Mouse (Mus musculus) liver, embryonic 14.5 days (tissue): Measurements from ENCODE around the gene Mfsd4b3. TPM values are rescaled to one million over a fixed set of nuclear protein-coding genes. Genes with fewer than 3 reads are reported as not detected.
"Not testable (repeated sequence)": the region's sequence is repeated elsewhere in the genome, so short reads cannot be mapped to it uniquely, and the experiment has no call there.

Experiments
- ATAC-seq: fragments of 200-750 bp; cut with Nextera tagmentation; 2 replicates; pipeline ENCODE4 v1.8.0; 2017; ENCODE audit warnings: moderate number of reproducible peaks, mild to moderate bottlenecking, moderate library complexity; ENCODE audit not compliant: insufficient read depth
- DNase-seq, 3 experiments: peaks; one replicate each; pipeline ENCODE4 v3.0.0-alpha.2; 2012 to 2013; ENCODE audit warnings: low read depth in 3 of 3, low spot score in 3 of 3
- H3K27ac ChIP-seq: fragments of 300-500 bp; sonication (generic); 2 replicates; pipeline ENCODE4 v1.5.1; 2014; ENCODE audit warnings: moderate library complexity, mild to moderate bottlenecking, control low read depth, inconsistent platforms
- H3K27me3 ChIP-seq: fragments of 300-500 bp; sonication (generic); 2 replicates; pipeline ENCODE4 v1.6.1; 2014; ENCODE audit warnings: mild to moderate bottlenecking, low read length, moderate library complexity; ENCODE audit not compliant: control insufficient read depth, insufficient read depth
- H3K36me3 ChIP-seq: fragments of 300-500 bp; sonication (generic); replicated peaks from 2 replicates; pipeline ENCODE4 v1.6.1; 2014; ENCODE audit warnings: low read depth; ENCODE audit not compliant: control insufficient read depth, insufficient read depth
- H3K4me1 ChIP-seq, 2 experiments: fragments of 200-500 bp in 1 of 2; fragments of 300-500 bp in 1 of 2; sonication (generic) in 1 of 2; replicated peaks; 2 replicates each; pipeline ENCODE4 v1.6.1; 2012 to 2014; ENCODE audit warnings: antibody characterized with exemption in 1 of 2, inconsistent platforms in 1 of 2, low read length in 1 of 2; ENCODE audit not compliant: control insufficient read depth in 2 of 2, insufficient read depth in 2 of 2
- H3K4me2 ChIP-seq: fragments of 300-500 bp; sonication (generic); 2 replicates; pipeline ENCODE4 v1.6.1; 2014; ENCODE audit warnings: low read depth, mild to moderate bottlenecking, control low read depth, moderate library complexity
- H3K4me3 ChIP-seq, 2 experiments: fragments of 200-500 bp in 1 of 2; fragments of 300-500 bp in 1 of 2; sonication (generic) in 1 of 2; 2 replicates each; pipeline ENCODE4 v1.5.1; 2012 to 2014; ENCODE audit warnings: low read depth in 2 of 2, low read length in 2 of 2, mild to moderate bottlenecking in 2 of 2, control low read depth in 1 of 2, inconsistent platforms in 1 of 2, moderate library complexity in 1 of 2; ENCODE audit not compliant: insufficient read depth in 1 of 2
- H3K9ac ChIP-seq: fragments of 300-500 bp; sonication (generic); replicated peaks from 2 replicates; pipeline ENCODE4 v1.6.1; 2014; ENCODE audit warnings: mild to moderate bottlenecking, control low read depth, moderate library complexity
- H3K9me3 ChIP-seq: fragments of 300-500 bp; sonication (generic); 2 replicates; pipeline ENCODE4 v1.6.1; 2016; ENCODE audit warnings: low read length, mixed read lengths; ENCODE audit not compliant: control insufficient read depth
- CTCF ChIP-seq: IDR thresholded peaks from 2 replicates; pipeline ENCODE4 v1.5.1; 2016; ENCODE audit warnings: antibody characterized with exemption, low read depth, control low read depth
- EP300 ChIP-seq: IDR thresholded peaks from 2 replicates; pipeline ENCODE4 v1.6.1; 2016; ENCODE audit warnings: antibody characterized with exemption, low read depth
- WGBS: fragments of 180-500 bp; shearing (Covaris S2); extraction: QIAGEN DNeasy Blood & Tissue Kit; methylation state at CpG from one replicate; pipeline ENCODE4 v1.1.7; 2014; ENCODE audit not compliant: insufficient replicate concordance; 5-methylcytosine and 5-hydroxymethylcytosine counted together
- polyA plus RNA-seq, 2 experiments: library from polyadenylated mRNA; depleted of rRNA in 1 of 2; stranded (reverse) in 1 of 2; unstranded in 1 of 2; fragments of >200 nt; fragmentation: Nextera tagmentation in 1 of 2; extraction: Ambion mirVana in 1 of 2; gene quantifications; 2 replicates each; pipeline versions ENCODE4 v1.2.1 to v1.2.3; 2012 to 2014

Gene Mfsd4b3
- polyA plus RNA-seq, 2 experiments = 1.2 to 2.3 TPM

GRCm38 (mm10) chr10:39960441-39960822 is 479 bp upstream of the Mfsd4b3 start:
- H3K4me1 ChIP-seq = peaks cover 0 to 4% of the 10 kb centered on the region in 2 experiments; a peak in 2 of 4 replicates
- H3K4me3 ChIP-seq = no peak overlapping the region
- peak overlapping the region; percentile 59; the same call in 1 of the 2 replicates for H3K4me2 ChIP-seq
- H3K27me3 ChIP-seq = no peaks in the 10 kb centered on the region
- H3K36me3 ChIP-seq = no peaks in the 10 kb centered on the region
- TF ChIP-seq EP300 (no peak), CTCF (no peak)
- no peaks in the 10 kb centered on the region for H3K9me3 ChIP-seq
- ATAC-seq = peak; percentile 50
- DNase-seq = no peak
- H3K9ac ChIP-seq = no peak overlapping the region
- no peak overlapping the region for H3K27ac ChIP-seq
- WGBS = 36% methylated on average over 11 of the region's 11 CpGs

GRCm38 (mm10) chr10:39958266-39958665 is 1.7 kb downstream of the Mfsd4b3 start:
- Histone ChIP-seq H3K9ac (no peak overlapping the region), H3K27ac (no peak overlapping the region), H3K4me2 (no peak overlapping the region), H3K9me3 (no peaks in the 10 kb centered on the region), H3K4me3 (no peak overlapping the region), H3K36me3 (no peaks in the 10 kb centered on the region), H3K27me3 (no peaks in the 10 kb centered on the region), H3K4me1 (peaks cover 0 to 4% of the 10 kb centered on the region in 2 experiments; a peak in 2 of 4 replicates)
- no peak for ATAC-seq
- WGBS = 55% methylated on average over 4 of the region's 4 CpGs
- DNase-seq = no peak
- TF ChIP-seq CTCF (peak; percentile 23; the same call in 1 of the 2 replicates), EP300 (no peak)

GRCm38 (mm10) chr10:39956340-39956878 is 3.5 kb downstream of the Mfsd4b3 start:
- H3K36me3 ChIP-seq = no peaks in the 10 kb centered on the region
- no peak overlapping the region for H3K9ac ChIP-seq
- ATAC-seq (no peak), DNase-seq (no peak)
- no peak for TF ChIP-seq EP300
- TF ChIP-seq CTCF = peak; percentile 9; the same call in 1 of the 2 replicates
- no peak overlapping the region for H3K4me2 ChIP-seq
- no peaks in the 10 kb centered on the region for H3K27me3 ChIP-seq
- no peak overlapping the region for H3K27ac ChIP-seq
- no peak overlapping the region for H3K4me3 ChIP-seq
- H3K9me3 ChIP-seq = no peaks in the 10 kb centered on the region
- peaks cover 0 to 4% of the 10 kb centered on the region in 2 experiments; a peak in 2 of 4 replicates for H3K4me1 ChIP-seq
- 46% methylated on average over 2 of the region's 2 CpGs for WGBS

GRCm38 (mm10) chr10:39955163-39955562 is 4.8 kb downstream of the Mfsd4b3 start:
- 52% methylated on average over 2 of the region's 2 CpGs for WGBS
- Histone ChIP-seq H3K9me3 (no peaks in the 10 kb centered on the region), H3K27ac (no peak overlapping the region), H3K9ac (no peak overlapping the region), H3K36me3 (no peaks in the 10 kb centered on the region), H3K4me2 (no peak overlapping the region), H3K4me3 (no peak overlapping the region), H3K27me3 (no peaks in the 10 kb centered on the region), H3K4me1 (no peaks in the 10 kb centered on the region)
- no peak for DNase-seq
- TF ChIP-seq EP300 = no peak
- TF ChIP-seq CTCF = no peak
- no peak for ATAC-seq

GRCm38 (mm10) chr10:39949377-39949954 is 10.5 kb downstream of the Mfsd4b3 start:
- Histone ChIP-seq H3K9ac (no peak overlapping the region), H3K4me3 (no peak overlapping the region), H3K9me3 (no peaks in the 10 kb centered on the region), H3K4me2 (no peak overlapping the region), H3K36me3 (no peaks in the 10 kb centered on the region), H3K4me1 (no peaks in the 10 kb centered on the region), H3K27ac (no peak overlapping the region), H3K27me3 (no peaks in the 10 kb centered on the region)
- ATAC-seq = no peak
- DNase-seq = no peak
- 65% methylated on average over 2 of the region's 2 CpGs for WGBS
- TF ChIP-seq EP300 (no peak), CTCF (no peak)

- not testable (repeated sequence) for H3K9ac ChIP-seq, ATAC-seq, H3K36me3 ChIP-seq, H3K27ac ChIP-seq, H3K9me3 ChIP-seq, H3K4me3 ChIP-seq, H3K4me1 ChIP-seq, DNase-seq, H3K27me3 ChIP-seq, H3K4me2 ChIP-seq
- WGBS = 69% methylated on average over 3 of the region's 3 CpGs
Observed at GRCm38 (mm10) chr10:39947195-39947594, 12.8 kb downstream of the Mfsd4b3 start.
